Mouse (Mus musculus) T-helper 2 cell (primary cell): ENCODE results near the gene Gm5129.

ENCODE experiments used
- in situ Hi-C: fragments of 300-600 bp; cut with MboI, MseI; formaldehyde crosslinking; loops from one replicate; pipeline ENCODE4 v1.15.1; 2025; ENCODE audit warnings: high pct_unique_total_duplicates

Gene Gm5129

DNA sequence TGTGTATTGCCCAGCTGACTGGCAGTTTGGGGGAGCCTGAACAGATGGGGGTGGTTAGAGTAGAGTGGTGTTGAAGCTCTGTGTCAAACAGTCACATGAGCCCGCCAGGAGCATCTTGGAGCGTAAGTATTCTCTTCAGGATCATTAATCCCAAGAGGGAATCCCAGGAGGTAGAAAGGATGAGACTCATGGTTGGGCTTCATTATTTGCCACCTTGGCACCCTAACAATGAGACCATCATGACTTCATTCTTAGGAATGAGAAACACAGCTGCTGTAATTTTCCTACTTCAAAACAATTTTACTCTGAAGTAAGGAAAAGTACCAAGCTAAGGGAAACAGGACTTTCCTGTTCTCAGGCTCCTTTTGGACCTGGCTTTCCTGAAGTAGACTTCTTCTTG is 10.4 kb downstream of the Gm5129 start:
- in situ Hi-C loops: no loop called here

DNA sequence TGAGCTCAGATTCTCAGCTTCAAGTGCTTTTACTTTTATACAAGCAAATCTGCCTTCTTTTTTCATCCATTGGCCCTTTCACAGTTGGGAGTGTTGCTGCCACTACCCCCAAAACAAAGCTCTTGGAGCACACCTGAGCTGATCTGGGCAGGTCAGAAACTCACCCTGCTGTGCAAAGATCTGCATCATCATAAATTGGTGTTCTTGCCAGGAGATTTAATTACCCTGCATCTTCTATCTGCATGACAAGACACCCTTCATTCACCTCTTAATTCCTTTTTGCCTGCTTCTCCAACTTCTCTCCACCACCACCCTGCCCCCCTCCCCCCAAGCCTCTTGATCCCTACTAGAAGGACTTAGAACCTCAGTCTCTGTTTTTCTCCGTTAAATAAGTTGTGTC is 14.6 kb downstream of the Gm5129 start:
- in situ Hi-C loops: no loop called here

DNA sequence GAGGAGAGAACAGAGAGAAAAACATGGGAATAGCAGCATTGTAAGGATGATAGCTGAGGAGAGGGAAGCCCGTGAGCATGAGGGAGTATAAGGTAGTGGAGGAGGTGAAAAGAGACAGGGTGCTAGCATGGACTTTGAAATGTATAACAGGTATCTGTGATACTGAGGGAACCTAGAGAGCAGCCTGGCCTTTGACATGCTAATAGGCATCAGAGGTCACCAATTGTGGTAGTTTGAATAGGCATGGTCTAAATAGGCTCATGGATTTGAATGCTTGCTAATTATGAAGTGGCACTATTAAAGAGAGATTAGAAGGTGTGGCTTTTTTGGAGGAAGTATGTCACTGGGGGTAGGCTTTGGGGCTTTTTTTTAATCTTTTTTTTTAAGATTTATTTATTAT is 22.8 kb downstream of the Gm5129 start:
- in situ Hi-C loops: no loop called here

DNA sequence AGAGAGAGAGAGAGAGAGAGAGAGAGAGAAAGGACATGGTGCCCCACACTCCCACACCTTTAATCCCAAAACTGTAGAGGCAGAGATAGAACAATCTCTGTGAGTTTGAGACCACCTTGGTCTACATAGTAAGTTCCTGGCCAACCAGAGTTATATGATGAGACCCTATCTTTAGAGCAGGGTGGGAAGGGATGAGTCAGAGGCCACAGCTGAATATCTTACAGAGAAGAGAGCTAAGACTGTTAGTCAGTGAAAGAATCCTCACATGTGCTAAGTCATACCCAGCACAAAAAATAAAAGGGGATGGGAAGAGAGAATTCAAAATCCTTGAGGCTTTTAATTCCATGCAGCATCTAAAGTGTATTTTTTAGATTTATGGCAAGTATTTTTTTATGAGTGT is 24.1 kb downstream of the Gm5129 start:
- in situ Hi-C loops: no loop called here

DNA sequence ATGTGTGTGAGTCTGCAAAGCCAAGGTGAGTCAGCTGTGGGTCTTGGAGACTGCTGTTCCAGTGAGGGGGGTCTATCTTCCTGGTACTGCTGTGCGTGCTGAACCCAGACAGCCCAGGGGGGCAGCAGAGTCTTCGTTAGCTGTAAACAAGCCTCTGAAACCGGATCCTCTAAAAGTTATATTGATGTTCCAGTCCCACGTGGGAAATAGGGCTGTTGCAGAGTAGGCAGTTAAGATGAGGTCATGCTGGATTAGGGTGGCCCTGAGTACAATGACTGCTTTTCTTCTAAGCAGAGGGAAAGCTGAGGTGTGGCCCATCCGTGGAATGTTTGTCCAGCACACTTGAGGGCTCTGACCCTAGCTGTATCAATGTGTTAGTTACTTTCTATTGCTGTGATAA is 27.5 kb downstream of the Gm5129 start:
- in situ Hi-C loops: loop anchor here (10.0 kb wide), 1 partner anchor 303 kb away; no protein-coding TSS in a partner anchor

DNA sequence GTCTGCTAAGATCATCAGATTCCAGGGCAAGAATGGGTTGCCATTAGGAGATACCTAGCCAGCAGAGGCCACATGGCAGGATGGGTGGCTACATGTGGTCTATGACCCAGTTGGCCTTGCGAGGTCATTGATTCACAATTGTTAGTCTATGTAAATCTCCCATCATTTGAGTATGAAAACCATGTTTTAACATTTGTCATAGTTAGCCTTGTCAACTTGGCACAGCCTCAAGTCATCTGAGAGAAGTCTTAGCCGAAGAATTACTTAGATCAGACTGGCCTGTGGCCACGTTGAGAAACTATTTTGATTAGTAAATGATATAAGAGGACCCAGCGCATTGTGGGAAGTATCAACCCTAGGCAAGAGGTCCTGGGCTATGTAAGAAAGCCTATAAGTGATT is 28.5 kb downstream of the Gm5129 start:
- in situ Hi-C loops: loop anchor here (10.0 kb wide), 1 partner anchor 302 kb away; no protein-coding TSS in a partner anchor

DNA sequence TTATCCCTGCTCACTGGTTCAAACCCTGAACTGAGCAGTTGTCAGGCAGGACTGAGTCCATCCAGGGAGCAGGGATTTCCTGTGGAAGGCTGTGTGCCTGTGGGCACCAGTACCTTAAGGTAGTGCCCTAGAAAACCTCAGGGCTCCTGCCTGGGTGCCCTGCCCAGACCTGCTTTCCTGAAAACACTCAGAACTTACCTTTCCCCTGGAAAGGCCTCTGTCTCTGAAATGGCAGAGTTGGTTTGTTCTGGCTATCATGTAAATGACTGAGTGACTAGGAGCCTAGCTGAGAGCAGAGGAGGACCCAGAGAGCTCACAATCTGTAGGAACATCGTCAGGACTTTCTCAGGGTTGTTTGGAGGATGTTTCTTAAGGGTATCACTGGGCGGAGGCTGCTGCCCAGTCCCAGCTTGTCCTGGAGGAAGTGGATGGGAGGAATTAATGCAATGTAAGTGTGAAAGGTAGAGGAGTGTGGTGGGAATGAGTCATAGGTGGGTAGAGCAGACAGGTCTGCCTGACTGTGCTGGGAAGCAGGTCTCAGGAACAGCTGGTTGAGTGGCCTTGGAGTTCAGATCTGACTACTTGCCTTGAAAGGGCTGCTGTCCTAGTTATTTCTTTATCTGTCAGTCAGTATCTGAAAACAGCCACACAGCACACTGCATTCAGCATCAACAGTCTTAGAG is 36.1 kb downstream of the Gm5129 start:
- in situ Hi-C loops: loop anchor here (10.0 kb wide), 1 partner anchor 295 kb away; no protein-coding TSS in a partner anchor

DNA sequence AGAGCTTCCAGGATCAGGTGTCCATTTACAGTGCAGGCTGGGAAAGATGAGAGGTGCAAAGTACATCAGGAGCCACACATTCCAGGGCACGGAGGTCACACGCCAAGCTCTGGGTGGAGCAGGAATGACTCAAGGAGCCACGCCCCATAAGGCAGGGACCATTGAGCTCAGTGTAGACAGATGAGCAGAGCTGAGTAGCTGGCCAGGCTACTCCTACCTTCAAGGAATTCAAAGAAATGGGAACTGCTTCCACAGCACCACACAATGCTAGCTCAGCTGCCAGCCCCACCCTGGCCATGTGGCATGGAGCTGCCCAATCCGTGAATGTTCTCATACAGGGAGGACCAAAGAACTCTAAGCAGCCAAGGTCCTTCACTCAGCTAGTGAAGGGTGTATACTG is 37.2 kb downstream of the Gm5129 start:
- in situ Hi-C loops: no loop called here

DNA sequence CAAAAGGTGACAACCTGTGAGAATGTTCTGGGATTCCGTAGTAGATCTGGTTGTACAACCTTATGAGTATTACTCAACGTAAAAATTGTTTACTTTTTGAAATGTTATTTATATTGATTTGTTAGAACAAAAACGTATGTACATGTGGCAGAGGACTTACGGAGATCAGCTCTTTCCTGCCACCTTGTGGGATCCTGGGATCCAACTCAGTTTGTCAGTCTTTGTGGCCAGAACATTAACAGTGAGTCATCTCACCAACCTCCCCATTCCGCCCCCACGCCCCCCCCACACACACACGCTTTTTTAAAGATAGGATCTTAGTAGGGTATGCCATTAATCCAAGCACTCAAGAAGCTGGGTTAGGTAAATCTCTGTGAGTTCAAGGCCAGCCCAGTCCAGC is 47.4 kb downstream of the Gm5129 start:
- in situ Hi-C loops: loop anchor here (10.0 kb wide), 1 partner anchor 294 kb away; no protein-coding TSS in a partner anchor

DNA sequence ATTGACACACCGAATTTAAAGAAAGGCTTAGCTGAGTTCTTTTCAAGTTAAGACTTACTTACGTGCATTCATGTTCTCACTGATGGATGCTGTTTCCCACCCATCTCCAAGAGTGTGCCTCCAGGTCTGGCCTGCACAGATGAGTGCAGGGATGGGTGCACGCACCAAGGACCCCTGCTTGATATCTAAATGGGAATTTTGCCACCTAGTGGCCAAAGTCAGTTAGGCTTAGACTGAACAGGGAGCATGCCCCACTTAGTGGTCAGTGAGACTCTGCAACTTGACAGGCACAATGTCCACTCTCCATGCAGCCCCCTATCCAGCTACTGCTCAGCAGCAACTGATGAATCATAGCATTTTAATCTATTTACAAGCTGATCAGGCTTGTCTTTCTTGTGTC is 48.1 kb downstream of the Gm5129 start:
- in situ Hi-C loops: loop anchor here (10.0 kb wide), 1 partner anchor 293 kb away; no protein-coding TSS in a partner anchor
